26 mouse cellular contexts compared by ENCODE assay signal in genomic region chr17:27119540-27119895, GRCm38 (mm10). TPM values are rescaled to one million over a fixed set of nuclear protein-coding genes. Genes with fewer than 3 reads are reported as not detected.
"Had no signal": no experiment of that assay in that cellular context is flagged by ENCODE, and none has a peak within 500 bp of the region (broad histone marks: within the 10 kb centered on the region; RNA-seq: fewer than 3 reads in every experiment).

No protein-coding gene starts in this region.

- DNase-seq: gastrocnemius, postnatal 36 days; heart, adult 11 months; heart, adult 2 months; heart, postnatal 36 days; kidney, adult 11 months; kidney, adult 9 months; kidney, postnatal 36 days; layer of hippocampus, adult 9-11 months; layer of hippocampus, postnatal 36 days; left cerebral cortex, postnatal 4 days had no signal

- H3K4me3 ChIP-seq: heart, adult 2 months; heart, embryonic 13.5 days; heart, embryonic 15.5 days; hindbrain, embryonic 13.5 days; hindbrain, embryonic 15.5 days; kidney, embryonic 15.5 days; limb, embryonic 13.5 days; limb, embryonic 15.5 days; liver, embryonic 12.5 days had no signal

- H3K4me2 ChIP-seq: heart, embryonic 11.5 days; heart, embryonic 13.5 days; heart, embryonic 15.5 days; hindbrain, embryonic 13.5 days; hindbrain, embryonic 15.5 days; kidney, embryonic 15.5 days; limb, embryonic 13.5 days; limb, embryonic 15.5 days; liver, embryonic 12.5 days had no signal

- H3K9me3 ChIP-seq: heart, embryonic 13.5 days; heart, embryonic 15.5 days; hindbrain, embryonic 13.5 days; hindbrain, embryonic 15.5 days; kidney, embryonic 15.5 days; limb, embryonic 13.5 days; limb, embryonic 15.5 days; liver, embryonic 12.5 days had no signal

- H3K27ac ChIP-seq: heart, adult 2 months; heart, embryonic 13.5 days; heart, embryonic 15.5 days; hindbrain, embryonic 13.5 days; kidney, postnatal 0 days; limb, embryonic 13.5 days; limb, embryonic 15.5 days; liver, embryonic 12.5 days; liver, embryonic 14.5 days had no signal

- H3K9ac ChIP-seq: heart, embryonic 13.5 days; heart, embryonic 15.5 days; hindbrain, embryonic 13.5 days; hindbrain, embryonic 15.5 days; kidney, embryonic 15.5 days; limb, embryonic 15.5 days; liver, embryonic 12.5 days; liver, embryonic 14.5 days had no signal

- ATAC-seq: hindbrain, postnatal 0 days; intestine, embryonic 16.5 days; liver, embryonic 12.5 days had no signal

- H3K27me3 ChIP-seq: heart, embryonic 13.5 days; hindbrain, embryonic 15.5 days; kidney, embryonic 15.5 days; limb, embryonic 13.5 days; limb, embryonic 15.5 days; liver, embryonic 12.5 days had no signal

RNA-seq across cellular contexts. Expression of gene Ip6k3, which starts 48.1 kb away (rescaled TPM):
- total RNA-seq: hematopoietic stem cell, adult 5-6 weeks; hindbrain, postnatal 0 days; left cerebral cortex, postnatal 4 days; liver, adult 2 months had no signal
- polyA plus RNA-seq: intestine, embryonic 14.5 days; liver, adult 2 months had no signal
